Mouse (Mus musculus) cortical plate, adult 2 months (tissue): ENCODE measurements at regions not wholly inside any gene's neighbourhood (a gene's known extent, or its start where the extent isn't known, plus 50 kb on each side); places are given as distances from the start of the nearest gene placed in this dataset.

ENCODE experiments used
- CTCF ChIP-seq: fragments of 200-500 bp; IDR thresholded peaks from 2 replicates; pipeline ENCODE4 v1.5.1; 2011; ENCODE audit warnings: mild to moderate bottlenecking, control low read depth, low read length; ENCODE audit not compliant: insufficient read depth; ENCODE audit errors: extremely low read depth
- POLR2A ChIP-seq: fragments of 200-500 bp; IDR thresholded peaks from 2 replicates; pipeline ENCODE4 v1.6.1; 2011; ENCODE audit warnings: mild to moderate bottlenecking, low read length, control low read depth; ENCODE audit not compliant: insufficient read depth; ENCODE audit errors: extremely low read depth

DNA sequence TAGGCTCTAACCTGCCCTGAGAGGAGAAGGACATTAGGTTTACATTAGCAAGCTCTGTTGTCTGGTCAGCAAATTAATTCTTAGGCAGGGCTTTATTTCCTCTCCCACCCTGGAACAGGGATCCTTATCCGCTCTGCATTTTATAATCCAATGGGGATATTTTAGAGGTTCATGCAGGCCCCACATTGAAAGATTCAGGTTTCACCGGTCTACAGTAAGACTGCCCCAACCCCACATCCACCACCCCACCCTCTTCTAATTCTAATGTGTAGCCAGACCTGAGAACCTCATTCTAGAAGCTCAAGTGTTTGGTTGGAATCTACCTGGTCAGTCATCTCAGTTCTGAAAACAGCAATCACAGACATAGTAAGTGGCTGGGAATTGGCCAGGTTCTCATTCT lies 86.9 kb upstream of the Gdnf start:
- TF ChIP-seq CTCF, result no peak
- no peak for TF ChIP-seq POLR2A
